ENCODE assay signal across 12 mouse cellular contexts in the genomic region with DNA sequence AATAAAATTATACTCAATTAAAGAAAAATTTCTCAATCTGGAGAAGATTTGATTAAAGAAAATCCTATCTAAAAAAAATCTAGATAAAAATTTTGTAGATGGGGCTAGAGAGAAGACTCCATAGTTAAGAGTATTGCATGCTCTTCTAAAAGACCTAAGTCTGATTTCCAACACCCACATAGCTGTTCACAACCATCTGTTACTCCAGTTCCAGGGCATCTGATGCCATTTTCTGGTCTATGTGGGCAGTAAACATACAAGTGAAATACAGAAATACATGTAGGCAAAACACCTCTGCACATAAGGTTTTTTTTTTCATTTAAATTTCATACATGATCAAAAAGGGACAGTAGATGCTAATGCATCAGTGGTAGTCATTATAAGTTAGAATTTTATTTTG.
"Had no signal": no experiment of that assay in that cellular context is flagged by ENCODE, and none has a peak within 500 bp of the region (broad histone marks: within the 10 kb centered on the region; RNA-seq: fewer than 3 reads in every experiment).

No protein-coding gene starts in this region.

- DNase-seq: left cerebral cortex, postnatal 4 days; liver; liver, embryonic 13.5 days; liver, postnatal 0 days; lung, adult 18-20 months; lung, adult 2 months; lung, embryonic 14.5 days; lung, postnatal 10 days; lung, postnatal 14 days; lung, postnatal 36 days; lung, postnatal 4 days; midbrain, embryonic 14.5 days had no signal
